8 mouse cellular contexts compared by ENCODE assay signal in the genomic region with DNA sequence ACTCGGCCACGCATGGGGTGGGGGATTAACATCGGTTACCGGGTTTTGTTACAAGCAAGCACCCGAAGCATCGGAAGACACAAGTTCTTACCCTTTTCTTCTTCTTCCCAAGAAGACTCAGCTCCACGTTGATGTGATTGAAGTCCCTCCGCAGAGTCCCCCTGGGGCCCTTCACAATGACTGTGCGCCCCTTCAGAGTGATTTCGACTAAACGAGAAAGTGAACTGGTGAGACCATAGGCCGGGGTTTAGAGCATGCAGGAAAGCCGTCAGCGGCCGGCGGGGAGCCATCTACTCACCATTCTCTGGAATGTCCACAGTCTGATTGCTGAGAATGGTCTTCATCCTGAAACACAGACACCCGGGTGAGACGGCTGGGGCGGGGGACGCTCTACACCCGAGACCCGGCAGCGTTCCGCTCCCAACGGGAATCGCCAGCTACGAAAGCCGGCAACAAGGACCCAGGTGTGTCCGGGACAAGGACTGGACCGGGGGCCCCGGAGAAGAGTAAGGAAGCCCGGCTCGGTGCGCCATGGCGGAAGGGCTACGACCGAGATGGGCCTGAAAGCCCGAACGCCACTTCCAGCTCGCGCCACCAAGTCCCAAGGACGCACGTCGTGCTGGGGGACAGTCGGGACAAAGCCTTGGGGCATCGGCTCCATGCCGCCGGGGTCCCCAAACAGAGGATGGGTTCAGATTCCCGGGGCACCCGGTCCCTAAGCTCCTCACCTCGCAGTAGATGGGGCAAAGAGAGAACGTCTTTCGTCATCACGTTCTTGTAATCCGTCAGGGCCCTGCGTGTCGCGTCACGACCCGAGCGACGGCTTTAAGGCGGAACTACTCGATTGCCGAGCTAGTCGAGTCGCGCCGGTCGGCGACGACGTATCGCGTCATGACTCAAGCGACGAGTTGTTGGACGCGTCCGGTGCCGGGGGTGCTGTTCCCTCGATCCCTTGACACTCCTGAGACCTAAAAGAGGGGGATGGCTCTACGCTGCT. TPM values are rescaled to one million over a fixed set of nuclear protein-coding genes. Genes with fewer than 3 reads are reported as not detected.
DNase-seq lines count a peak whose midpoint lies in the region; ATAC-seq lines count a peak whose summit lies in the region.

Gene Rpl9, minus strand, starts transcription at position 797 of the 997 bp plus-strand sequence.
Gene Lias, plus strand, starts transcription at position 850 of the 997 bp plus-strand sequence.

- H3K9ac ChIP-seq in hindbrain, embryonic 15.5 days, result peak within 1 kb of the TSS; percentile 92

- H3K27ac ChIP-seq in hindbrain, embryonic 15.5 days (replicated peaks), result peak within 1 kb of the TSS; percentile 85

- peak; percentile 98 for DNase-seq in T-cell, adult 2 months (ENCODE audit: low spot score)
- peak; percentile 99 to 100 for DNase-seq in cerebellum, postnatal 36 days
- peak; percentile 99 to 100 for DNase-seq in frontal cortex, postnatal 36 days (ENCODE audit: low spot score in 2 of 2)
- DNase-seq in left cerebral cortex, adult 11 months (ENCODE audit: low spot score), result peak; percentile 95
- peak; percentile 99 for DNase-seq in lung, postnatal 4 days
- peak; percentile 96 for DNase-seq in retina, postnatal 7 days (ENCODE audit: low read depth, low spot score)
- DNase-seq in urinary bladder, adult 2 months (ENCODE audit: low spot score), result peak; percentile 98

- H3K27me3 ChIP-seq in hindbrain, embryonic 15.5 days, result no peaks in the 10 kb centered on the region

- under 1% methylated on average over 83 of the region's 83 CpGs for WGBS in hindbrain, embryonic 15.5 days

- H3K36me3 ChIP-seq in hindbrain, embryonic 15.5 days, result peaks cover 32% of the 10 kb centered on the region

- peaks cover 33% of the 10 kb centered on the region for H3K4me1 ChIP-seq in hindbrain, embryonic 15.5 days (replicated peaks)

- H3K9me3 ChIP-seq in hindbrain, embryonic 15.5 days, result no peaks in the 10 kb centered on the region

- H3K4me3 ChIP-seq in hindbrain, embryonic 15.5 days, result peak within 1 kb of the TSS; percentile 83

- peak; percentile 95 for ATAC-seq in hindbrain, embryonic 15.5 days (ENCODE audit: low FRiP score, low read depth)

- H3K4me2 ChIP-seq in hindbrain, embryonic 15.5 days, result peak within 1 kb of the TSS; percentile 86

RNA-seq across cellular contexts. Expression of gene Rpl9, which starts in this region (rescaled TPM):
- 520 and 546 TPM in 2 replicates for polyA plus RNA-seq in hindbrain, embryonic 15.5 days (2015; fragmentation: Nextera tagmentation; extraction: Ambion mirVana)
- polyA plus RNA-seq in urinary bladder, adult 2 months (2012; rRNA removed), result 1,417 and 1,614 TPM in 2 replicates

RNA-seq across cellular contexts. Expression of gene Lias, which starts in this region (rescaled TPM):
- polyA plus RNA-seq in hindbrain, embryonic 15.5 days (2015; fragmentation: Nextera tagmentation; extraction: Ambion mirVana), result 61.1 and 61.6 TPM in 2 replicates
- 38.6 and 41.1 TPM in 2 replicates for polyA plus RNA-seq in urinary bladder, adult 2 months (2012; rRNA removed)

Comparison
In these comparisons a context has a peak if more than half of its experiments do, and no peak if none do; other contexts are left out.
1. Peak in every context shown above with its lines: DNase-seq, ATAC-seq, H3K4me3 ChIP-seq and H3K27ac ChIP-seq.